Mouse (Mus musculus) heart, adult 10 weeks (tissue): ENCODE results near the gene Gm4133. TPM values are rescaled to one million over a fixed set of nuclear protein-coding genes. Genes with fewer than 3 reads are reported as not detected.

Experiments used
- polyA plus RNA-seq: library from polyadenylated mRNA; stranded (reverse); fragments of 350-450 nt; fragmentation: Illumina TruSeq; extraction: RNeasy Lipid Tissue Mini Kit (QIAGEN cat#74804); gene quantifications from one replicate; pipeline ENCODE4 v1.2.3, GENCODE M21; 2014; ENCODE audit warnings: low read depth, low replicate concordance

Gene Gm4133
- not detected for polyA plus RNA-seq

GRCm38 (mm10) chr7:20333965-20334364 lies at the start of gene Gm4133:
TSS of gene Gm4133 (minus strand) at chr7:20334065.

GRCm38 (mm10) chr7:20375310-20375709 lies 41.4 kb upstream of the Gm4133 start, which contains the start of gene Gm5728:
TSS of gene Gm5728 (minus strand) at chr7:20375410.

Other genes with a start within 250 kb of the Gm4133 start
- not detected for gene Vmn1r91, start 234.4 kb downstream of the Gm4133 start, polyA plus RNA-seq
- not detected for gene Gm16442, start 211.5 kb downstream of the Gm4133 start, polyA plus RNA-seq
- not detected for gene Vmn1r93, start 195.0 kb downstream of the Gm4133 start, polyA plus RNA-seq
- gene Vmn1r94, start 165.7 kb downstream of the Gm4133 start, polyA plus RNA-seq, result not detected
- not detected for gene Vmn1r95, start 140.4 kb downstream of the Gm4133 start, polyA plus RNA-seq
- gene Gm6164, start 128.5 kb downstream of the Gm4133 start, polyA plus RNA-seq, result not detected
- not detected for gene Gm4498, start 100.2 kb downstream of the Gm4133 start, polyA plus RNA-seq
- gene Gm5890, start 71.2 kb downstream of the Gm4133 start, polyA plus RNA-seq, result not detected
- gene Gm5728, start 41.3 kb upstream of the Gm4133 start, polyA plus RNA-seq, result not detected
- gene Vmn1r100, start 83.9 kb upstream of the Gm4133 start, polyA plus RNA-seq, result not detected
- gene Vmn1r101, start 108.5 kb upstream of the Gm4133 start, polyA plus RNA-seq, result not detected
- gene Gm10670, start 140.9 kb upstream of the Gm4133 start, polyA plus RNA-seq, result not detected
- not detected for gene Vmn1r103, start 176.5 kb upstream of the Gm4133 start, polyA plus RNA-seq
- not detected for gene Vmn1r104, start 199.8 kb upstream of the Gm4133 start, polyA plus RNA-seq
- not detected for gene Gm5726, start 211.7 kb upstream of the Gm4133 start, polyA plus RNA-seq
- not detected for gene Gm4141, start 242.2 kb upstream of the Gm4133 start, polyA plus RNA-seq